Mouse (Mus musculus) skeletal muscle tissue, adult 2 months (tissue): ENCODE data around the gene Olfr1388.
"Not testable (repeated sequence)": the region's sequence is repeated elsewhere in the genome, so short reads cannot be mapped to it uniquely, and the experiment has no call there.

Experiments
- DNase-seq: peaks from one replicate; pipeline ENCODE4 v3.0.0-alpha.2; 2012; ENCODE audit warnings: low read depth, low spot score

The Olfr1388 gene

DNA sequence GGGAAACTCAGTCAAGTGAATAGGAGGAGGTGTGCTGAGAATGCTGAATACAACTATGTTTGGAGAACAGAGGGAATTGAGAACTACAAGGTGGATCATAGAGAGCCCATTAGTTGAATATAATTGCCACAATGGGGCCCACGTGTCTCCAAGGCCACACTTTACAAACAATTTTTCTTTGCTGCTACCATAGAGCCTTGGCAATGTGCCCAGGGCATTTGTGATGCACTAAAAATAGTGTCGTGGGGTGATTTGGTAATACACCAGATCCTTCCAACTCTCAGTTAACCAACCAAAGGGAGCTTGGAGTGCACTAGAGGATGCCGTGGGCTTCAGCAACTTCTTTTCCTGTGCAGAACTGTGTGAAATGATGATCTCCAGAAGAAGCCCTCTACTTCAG is at the start of gene Olfr1388:
Gene Olfr1388, plus strand, starts transcription at position 214 of the 400 bp plus-strand sequence.
- DNase-seq, result no peak

DNA sequence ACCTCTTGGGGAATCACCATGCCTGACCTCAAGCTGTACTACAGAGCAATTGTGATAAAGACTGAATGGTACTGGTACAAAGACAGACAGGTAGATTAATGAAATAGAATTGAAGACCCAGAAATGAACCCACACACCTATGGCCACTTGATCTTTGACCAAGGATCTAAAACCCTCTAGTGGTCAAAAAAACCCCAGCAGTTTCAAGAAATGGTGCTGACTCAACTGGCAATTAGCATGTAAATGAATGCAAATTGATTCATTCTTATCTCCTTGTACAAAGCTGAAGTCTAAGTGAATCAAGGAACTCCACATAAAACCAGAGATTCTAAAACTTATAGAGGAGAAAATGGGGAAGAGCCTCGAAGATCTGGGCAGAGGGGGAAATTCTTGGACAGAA is 43.7 kb upstream of the Olfr1388 start:
- DNase-seq, result not testable (repeated sequence)

- no peak for DNase-seq
Measured at GRCm38 (mm10) chr11:49406784-49407183, 29.6 kb upstream of the Olfr1388 start.

DNA sequence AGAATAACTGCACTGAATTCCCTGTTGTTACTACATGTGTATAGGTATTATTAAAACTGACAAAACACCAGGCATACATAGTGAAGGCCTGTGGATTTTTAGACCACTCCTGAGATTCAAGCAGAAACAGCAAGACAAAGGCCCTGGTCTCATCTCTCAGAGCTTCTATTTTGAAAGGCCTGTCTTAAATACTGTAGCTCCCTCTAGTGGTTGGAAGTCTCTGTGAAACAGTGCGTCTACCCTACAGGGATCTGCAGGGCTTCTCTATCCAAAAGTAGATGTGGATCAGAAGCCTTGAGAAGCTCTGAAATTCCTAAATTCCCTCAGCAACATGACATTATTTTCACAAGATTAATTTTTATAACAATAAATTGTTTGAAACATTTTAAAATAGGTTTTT is 25.9 kb upstream of the Olfr1388 start:
- DNase-seq, result no peak

GRCm38 (mm10) chr11:49422767-49423166 is 13.7 kb upstream of the Olfr1388 start, which contains the start of gene Olfr1389:
TSS of gene Olfr1389 (plus strand) at chr11:49423067.
- no peak for DNase-seq

GRCm38 (mm10) chr11:49425257-49425927 is 11.0 kb upstream of the Olfr1388 start:
- no peak for DNase-seq

DNA sequence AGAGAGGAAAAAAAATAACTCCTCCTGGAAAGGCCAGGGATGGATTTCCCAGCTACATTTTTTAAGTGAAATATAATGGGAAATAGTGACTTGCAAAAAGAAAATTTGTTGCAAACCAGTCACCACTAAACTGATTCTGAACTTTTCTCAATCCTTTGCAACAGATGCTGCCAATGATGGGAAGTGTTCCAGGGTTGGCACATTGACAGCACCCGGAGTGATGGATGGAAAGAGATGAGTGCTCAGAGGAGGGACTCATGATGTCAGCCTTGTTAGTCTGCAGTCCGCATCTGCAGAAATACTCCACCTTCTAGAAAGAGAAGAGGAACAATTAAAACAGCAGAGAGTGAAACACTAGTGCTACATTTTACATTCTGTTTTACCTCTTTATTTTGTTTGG is 6.8 kb upstream of the Olfr1388 start:
- no peak for DNase-seq

- no peak for DNase-seq
Measured at GRCm38 (mm10) chr11:49455043-49455442, 18.6 kb downstream of the Olfr1388 start, which contains the start of gene Olfr1387. TSS of gene Olfr1387 (plus strand) at chr11:49455343.

DNA sequence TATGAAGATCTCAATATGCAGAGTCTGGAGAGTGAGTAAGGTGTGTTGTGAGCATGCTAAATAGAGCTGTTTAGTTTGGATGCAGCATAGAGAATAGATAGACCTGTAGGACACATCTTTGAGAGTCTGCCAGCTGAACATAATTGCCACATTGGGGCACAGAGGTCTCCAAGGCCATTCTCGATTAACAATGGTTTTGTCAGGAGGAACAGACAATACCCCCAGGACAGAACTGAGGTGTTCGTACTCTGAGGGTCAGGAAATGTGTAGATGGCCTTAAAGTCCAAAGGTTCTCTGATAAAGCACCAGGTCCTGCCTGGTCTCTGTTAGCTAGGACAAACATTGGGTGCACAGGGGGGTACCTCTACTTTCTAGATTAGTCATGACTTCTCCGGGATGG is 28.3 kb downstream of the Olfr1388 start, which contains the start of gene Olfr1386:
Gene Olfr1386, plus strand, starts transcription at position 301 of the 400 bp plus-strand sequence.
- not testable (repeated sequence) for DNase-seq

GRCm38 (mm10) chr11:49485973-49486372 is 49.5 kb downstream of the Olfr1388 start:
- DNase-seq, result no peak

DNA sequence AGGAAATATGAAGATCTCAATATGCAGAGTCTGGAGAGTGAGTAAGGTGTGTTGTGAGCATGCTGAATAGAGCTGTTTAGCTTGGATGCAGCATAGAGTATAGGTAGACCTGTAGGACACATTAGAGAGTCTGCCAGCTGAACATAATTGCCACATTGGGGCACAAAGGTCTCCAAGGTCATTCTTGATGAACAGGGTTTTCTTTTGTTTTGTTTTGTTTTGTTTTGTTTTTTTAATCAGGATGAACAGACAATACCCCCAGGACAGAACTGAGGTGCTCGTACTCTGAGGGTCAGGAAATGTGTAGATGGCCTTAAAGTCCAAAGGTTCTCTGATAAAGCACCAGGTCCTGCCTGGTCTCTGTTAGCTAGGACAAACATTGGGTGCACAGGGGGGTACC is 52.3 kb downstream of the Olfr1388 start, which contains the start of gene Olfr1385:
Gene Olfr1385, plus strand, starts transcription at position 301 of the 400 bp plus-strand sequence.
- DNase-seq, result not testable (repeated sequence)
